Mouse (Mus musculus) cortical plate, adult 2 months (tissue): Measurements from ENCODE around the gene Wdtc1. TPM values are rescaled to one million over a fixed set of nuclear protein-coding genes. Genes with fewer than 3 reads are reported as not detected.

Source experiments
- H3K27ac ChIP-seq: fragments of 200-500 bp; 2 replicates; pipeline ENCODE4 v1.5.1; 2012; ENCODE audit warnings: low read length, control low read depth, inconsistent platforms; ENCODE audit not compliant: insufficient read depth
- H3K4me1 ChIP-seq: fragments of 200-500 bp; 2 replicates; pipeline ENCODE4 v1.6.1; 2011; ENCODE audit warnings: low read length; ENCODE audit not compliant: control insufficient read depth, insufficient read depth
- H3K4me3 ChIP-seq: fragments of 200-500 bp; 2 replicates; pipeline ENCODE4 v1.5.1; 2011; ENCODE audit warnings: mild to moderate bottlenecking, low read length, control low read depth; ENCODE audit not compliant: insufficient read depth
- CTCF ChIP-seq: fragments of 200-500 bp; IDR thresholded peaks from 2 replicates; pipeline ENCODE4 v1.5.1; 2011; ENCODE audit warnings: mild to moderate bottlenecking, control low read depth, low read length; ENCODE audit not compliant: insufficient read depth; ENCODE audit errors: extremely low read depth
- POLR2A ChIP-seq: fragments of 200-500 bp; IDR thresholded peaks from 2 replicates; pipeline ENCODE4 v1.6.1; 2011; ENCODE audit warnings: mild to moderate bottlenecking, low read length, control low read depth; ENCODE audit not compliant: insufficient read depth; ENCODE audit errors: extremely low read depth
- polyA plus RNA-seq: library from polyadenylated mRNA; depleted of rRNA; stranded (reverse); fragments of >200 nt; gene quantifications from 2 replicates; pipeline ENCODE4 v1.2.3, GENCODE M21; 2012

Wdtc1 gene
- polyA plus RNA-seq, 1 experiment = 46.6 TPM

DNA sequence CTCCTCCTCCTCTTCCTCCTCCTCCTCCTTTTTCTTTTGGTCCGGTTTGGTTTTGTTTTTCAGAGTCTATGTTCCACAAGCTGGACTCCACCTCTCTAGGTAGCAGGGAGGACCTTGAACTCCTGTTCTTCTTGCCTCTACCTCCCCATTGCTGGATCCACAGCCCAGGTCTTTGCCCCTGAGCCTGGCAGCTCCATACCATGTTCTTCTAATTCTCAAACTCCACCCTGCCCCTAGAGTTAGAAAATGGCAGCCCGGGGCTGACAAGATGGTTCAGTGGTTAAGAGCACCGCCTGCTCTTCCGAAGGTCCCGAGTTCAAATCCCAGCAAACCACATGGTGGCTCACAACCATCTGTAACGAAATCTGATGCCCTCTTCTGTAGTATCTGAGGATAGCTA lies 1.4 kb upstream of the Wdtc1 start:
- Histone ChIP-seq H3K4me3 (no peak overlapping the region), H3K27ac (no peak overlapping the region), H3K4me1 (no peaks in the 10 kb centered on the region)
- TF ChIP-seq POLR2A (no peak), CTCF (no peak)

DNA sequence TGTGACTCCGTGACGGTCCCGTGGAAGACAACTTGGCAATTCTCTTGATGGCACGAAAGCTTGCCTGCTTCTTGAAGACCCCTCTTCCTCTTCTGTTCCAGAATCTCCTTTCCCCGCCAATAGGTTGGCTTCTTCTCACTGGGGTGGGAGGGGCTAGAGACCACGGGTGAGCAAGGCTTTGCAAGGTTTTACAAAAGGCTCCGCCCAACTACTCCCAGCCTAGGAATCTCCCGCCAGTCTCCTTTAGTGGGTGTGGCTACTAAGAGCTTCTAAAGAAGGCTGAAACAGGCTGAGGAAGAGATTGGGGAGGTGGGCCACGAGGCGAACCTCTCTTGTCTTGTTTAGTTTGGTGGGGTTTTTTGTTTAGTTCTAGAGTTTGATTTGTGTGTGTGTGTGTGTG lies 484 bp downstream of the Wdtc1 start:
- no peak overlapping the region for H3K4me3 ChIP-seq

DNA sequence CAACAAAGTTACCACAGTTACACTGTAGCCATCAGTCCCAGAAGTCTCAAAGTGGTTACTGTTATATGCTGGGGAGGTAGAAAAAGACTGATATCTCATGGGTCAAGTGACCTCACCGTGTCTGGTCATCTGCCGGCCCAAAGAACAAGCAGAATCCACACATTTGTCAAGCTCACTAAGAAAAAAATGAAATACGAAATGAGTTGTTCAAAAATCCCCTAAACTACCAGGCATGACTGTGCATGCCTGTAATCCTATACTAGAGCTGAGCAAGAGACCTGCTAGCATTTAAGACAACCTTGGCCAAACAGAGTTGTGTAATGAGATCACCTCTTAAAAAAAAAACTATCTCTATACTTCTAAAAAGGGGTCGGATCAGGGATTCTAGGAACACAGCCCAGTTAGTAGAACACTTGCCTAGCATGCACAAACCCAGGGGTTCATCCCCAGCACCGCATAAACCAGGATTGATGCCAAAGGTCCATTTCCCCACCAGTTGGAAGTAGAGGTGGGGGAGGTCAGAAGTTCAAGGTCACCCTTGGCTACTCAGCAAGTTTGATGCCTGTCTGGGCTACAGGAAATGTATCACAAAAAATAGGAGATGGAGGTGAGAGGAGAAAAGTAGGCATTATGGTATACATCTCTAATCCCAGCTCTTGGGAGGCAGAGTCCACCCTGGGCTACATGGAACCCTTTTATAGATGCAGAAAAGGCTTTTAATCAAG lies 5.1 kb downstream of the Wdtc1 start:
- Histone ChIP-seq H3K4me3 (no peak overlapping the region), H3K27ac (no peak overlapping the region), H3K4me1 (no peaks in the 10 kb centered on the region)
- TF ChIP-seq POLR2A (no peak), CTCF (no peak)

More for the DNA sequence above, 484 bp downstream of the Wdtc1 start:
- Histone ChIP-seq H3K27ac (no peak overlapping the region), H3K4me1 (no peaks in the 10 kb centered on the region)
- no peak for TF ChIP-seq POLR2A
- TF ChIP-seq CTCF = no peak

DNA sequence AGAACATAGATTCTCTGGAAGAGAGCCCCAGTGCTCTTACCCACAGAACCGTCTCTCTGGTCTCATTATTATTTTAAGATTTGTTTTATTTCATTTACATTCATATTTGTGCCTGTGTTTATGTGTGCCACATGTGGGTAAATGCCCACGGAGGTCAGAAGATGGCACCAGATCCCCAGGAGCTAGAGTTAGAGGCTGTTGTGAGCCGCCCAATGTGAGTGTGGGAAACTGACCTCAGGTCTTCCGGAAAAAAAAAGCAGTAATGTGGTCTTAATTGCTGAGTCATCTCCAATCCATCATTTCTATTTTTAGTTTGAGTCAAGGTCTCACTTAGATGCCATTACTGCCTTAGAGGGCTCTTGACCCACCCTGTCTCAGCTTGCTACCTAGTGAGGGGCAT lies 5.7 kb downstream of the Wdtc1 start:
- no peak overlapping the region for H3K27ac ChIP-seq
- H3K4me3 ChIP-seq = no peak overlapping the region
- no peaks in the 10 kb centered on the region for H3K4me1 ChIP-seq
- TF ChIP-seq POLR2A (no peak), CTCF (0 out of 2 replicates have a peak, but pooled peaks have one; percentile 12)

DNA sequence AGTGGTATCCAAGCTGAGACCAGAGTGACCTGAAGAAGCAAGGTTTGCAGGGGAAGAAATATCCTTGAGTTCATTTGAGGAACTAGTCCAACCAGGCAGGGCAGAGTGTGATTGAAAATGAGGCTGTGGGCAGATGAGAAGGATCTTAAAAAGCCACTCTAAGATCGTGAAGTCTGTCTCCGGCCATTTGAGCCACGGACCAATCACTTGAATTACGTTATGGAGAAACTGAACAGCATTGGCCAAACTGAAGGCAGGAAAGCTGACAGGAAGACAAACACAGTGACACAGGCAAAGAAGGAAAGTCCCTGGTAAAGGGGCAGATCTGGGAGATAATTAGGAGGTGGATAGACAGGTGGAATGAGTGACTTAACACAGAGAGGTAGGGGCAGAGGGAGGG lies 6.7 kb downstream of the Wdtc1 start:
- H3K27ac ChIP-seq = no peak overlapping the region
- no peak overlapping the region for H3K4me3 ChIP-seq
- no peaks in the 10 kb centered on the region for H3K4me1 ChIP-seq
- TF ChIP-seq CTCF = no peak
- TF ChIP-seq POLR2A = no peak

DNA sequence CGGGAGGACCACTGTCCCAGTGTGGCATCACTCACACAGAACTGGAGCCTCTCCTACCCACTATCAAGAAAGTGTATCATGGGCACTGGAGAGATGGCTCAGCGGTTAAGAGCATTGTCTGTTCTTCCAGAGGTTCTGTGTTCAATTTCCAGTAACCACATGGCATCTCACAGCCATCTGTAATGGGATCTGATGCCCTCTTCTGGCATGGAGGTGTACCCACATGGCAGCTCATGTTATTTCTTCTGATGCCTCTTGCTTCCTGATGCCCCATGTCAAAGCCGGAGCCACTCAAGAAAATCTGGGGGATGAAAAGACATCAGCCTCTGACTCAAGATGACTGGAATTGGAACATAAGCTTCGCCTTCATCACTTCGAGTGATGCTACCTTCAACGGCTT lies 7.6 kb downstream of the Wdtc1 start:
- Histone ChIP-seq H3K4me1 (no peaks in the 10 kb centered on the region), H3K27ac (no peak overlapping the region), H3K4me3 (no peak overlapping the region)
- TF ChIP-seq CTCF = no peak
- TF ChIP-seq POLR2A = no peak

DNA sequence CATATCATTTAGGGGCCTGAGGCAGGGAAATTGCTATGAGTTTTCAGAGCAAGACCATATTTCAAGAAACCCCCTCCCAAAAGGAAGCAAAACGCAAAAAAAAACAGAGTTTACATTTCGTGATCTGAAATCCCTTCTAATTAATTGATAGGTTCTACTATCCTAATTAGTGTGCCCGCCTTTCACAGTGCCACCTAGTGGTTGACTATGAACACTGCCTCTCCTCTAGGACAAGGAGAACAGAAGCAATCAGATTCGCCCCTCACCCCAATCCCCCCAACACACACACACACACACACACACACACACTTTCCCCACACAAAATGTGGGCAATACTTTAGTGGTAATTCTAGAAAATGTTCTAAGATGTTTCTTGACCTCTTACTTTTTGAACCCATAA lies 9.2 kb downstream of the Wdtc1 start:
- H3K27ac ChIP-seq = no peak overlapping the region
- H3K4me1 ChIP-seq = no peaks in the 10 kb centered on the region
- no peak overlapping the region for H3K4me3 ChIP-seq
- no peak for TF ChIP-seq POLR2A
- TF ChIP-seq CTCF = peak; percentile 71

DNA sequence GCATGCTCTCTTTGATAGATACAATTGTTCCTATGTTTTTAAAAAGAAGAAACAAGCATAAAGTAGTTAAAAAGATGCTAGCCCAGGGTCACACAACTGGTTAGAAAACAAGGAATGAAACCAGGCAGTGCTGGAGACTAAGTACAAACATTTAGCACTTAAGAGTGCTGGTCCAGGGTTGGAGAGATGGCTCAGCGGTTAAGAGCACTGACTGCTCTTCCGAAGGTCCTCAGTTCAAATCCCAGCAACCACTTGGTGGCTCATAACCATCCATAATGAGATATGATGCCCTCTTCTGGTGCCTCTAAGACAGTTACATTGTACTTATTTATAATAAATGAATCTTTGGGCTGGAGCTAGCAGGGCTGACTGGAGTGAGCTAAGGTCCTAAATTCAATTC lies 13.1 kb downstream of the Wdtc1 start:
- no peaks in the 10 kb centered on the region for H3K4me1 ChIP-seq
- no peak overlapping the region for H3K27ac ChIP-seq
- TF ChIP-seq CTCF = no peak
- no peak overlapping the region for H3K4me3 ChIP-seq

DNA sequence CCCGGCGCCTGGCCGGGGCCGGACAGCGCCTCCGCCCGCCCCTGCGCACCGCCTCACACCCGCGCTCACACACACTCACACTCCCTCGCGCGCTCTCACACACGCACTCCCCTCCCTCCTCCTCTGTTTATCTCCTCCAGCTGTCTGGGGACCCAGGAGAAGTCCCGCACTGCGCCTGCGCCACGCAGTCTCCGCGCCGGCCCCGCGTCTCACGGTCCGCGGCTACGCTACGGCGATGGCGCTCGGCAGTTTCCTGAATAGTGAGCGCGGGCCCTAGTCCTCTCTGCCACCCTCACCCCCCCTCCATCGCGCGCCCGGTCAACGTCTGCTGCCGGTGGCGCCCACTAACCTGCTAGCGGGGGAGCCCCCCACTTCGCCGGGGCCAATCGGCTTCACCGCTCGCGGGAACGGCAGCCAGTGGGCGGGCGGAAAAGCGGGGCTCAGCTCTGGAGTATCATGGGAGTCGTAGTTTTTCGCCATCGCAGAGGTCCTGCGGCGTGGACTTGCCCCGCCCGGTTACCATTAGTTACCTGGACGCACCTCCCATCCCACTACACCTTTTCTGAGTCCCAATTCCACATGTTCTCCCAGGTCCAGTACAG lies 14.0 kb downstream of the Wdtc1 start:
- no peaks in the 10 kb centered on the region for H3K4me1 ChIP-seq
- H3K4me3 ChIP-seq = peak overlapping the region; percentile 45
- H3K27ac ChIP-seq = no peak overlapping the region
- TF ChIP-seq POLR2A (peak; percentile 83), CTCF (no peak)

DNA sequence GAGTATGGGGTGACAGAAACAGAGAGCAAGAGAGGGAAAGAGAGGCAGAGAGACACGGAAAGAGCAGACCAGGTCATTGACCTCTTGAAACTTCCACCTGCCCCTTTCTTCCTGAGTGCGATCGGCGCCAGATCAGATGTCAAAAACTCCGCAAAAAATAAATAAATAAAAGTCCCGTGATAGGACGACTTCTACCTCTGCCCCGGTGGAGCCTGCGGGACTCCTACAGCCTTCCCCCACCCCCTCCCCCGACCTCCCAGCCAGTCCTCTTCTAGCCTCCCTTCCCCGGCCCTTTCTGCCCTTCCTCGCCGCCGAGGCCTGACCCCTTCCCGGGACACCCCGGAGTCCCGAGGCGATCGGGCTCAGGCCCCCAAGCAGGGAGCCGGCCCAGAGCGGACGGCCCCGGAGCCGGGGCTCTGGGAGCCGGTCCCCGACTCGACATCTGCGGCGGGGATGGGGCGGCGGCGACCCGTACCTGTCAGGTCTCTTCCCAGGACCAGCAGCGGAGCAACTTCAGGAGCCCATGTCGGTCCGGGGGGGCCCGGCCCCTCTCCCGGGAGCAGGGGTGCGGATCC lies 14.7 kb downstream of the Wdtc1 start:
- TF ChIP-seq POLR2A (no peak), CTCF (no peak)
- H3K4me3 ChIP-seq = peak overlapping the region; percentile 45

More for the DNA sequence above, 14.7 kb downstream of the Wdtc1 start:
- Histone ChIP-seq H3K27ac (no peak overlapping the region), H3K4me1 (no peaks in the 10 kb centered on the region)
